Mouse (Mus musculus) intestine, embryonic 14.5 days (tissue): ENCODE data around the gene Gm21954. TPM values are rescaled to one million over a fixed set of nuclear protein-coding genes. Genes with fewer than 3 reads are reported as not detected.

Experiments used
- ATAC-seq: fragments of 200-750 bp; cut with Nextera tagmentation; replicated peaks from 2 replicates; pipeline ENCODE4 v1.8.0; 2017; ENCODE audit warnings: low read depth, moderate number of reproducible peaks, moderate TSS enrichment, moderate library complexity; ENCODE audit not compliant: low FRiP score, low TSS enrichment
- DNase-seq: peaks from one replicate; pipeline ENCODE4 v3.0.0-alpha.2; 2018; ENCODE audit warnings: low spot score
- H3K27ac ChIP-seq: fragments of 300-500 bp; sonication (generic); 2 replicates; pipeline ENCODE4 v1.5.1; 2014; ENCODE audit warnings: low read depth, mild to moderate bottlenecking, control low read depth
- H3K27me3 ChIP-seq: fragments of 300-500 bp; sonication (generic); replicated peaks from 2 replicates; pipeline ENCODE4 v1.6.1; 2014; ENCODE audit warnings: low read length, control low read depth; ENCODE audit not compliant: control insufficient read depth, insufficient read depth
- H3K36me3 ChIP-seq: fragments of 300-500 bp; sonication (generic); 2 replicates; pipeline ENCODE4 v1.6.1; 2014; ENCODE audit warnings: low read length, control low read depth; ENCODE audit not compliant: control insufficient read depth, insufficient read depth
- H3K4me1 ChIP-seq: fragments of 300-500 bp; sonication (generic); replicated peaks from 2 replicates; pipeline ENCODE4 v1.6.1; 2014; ENCODE audit warnings: low read length, control low read depth, mixed read lengths; ENCODE audit not compliant: control insufficient read depth, insufficient read depth
- H3K4me2 ChIP-seq: fragments of 300-500 bp; sonication (generic); 2 replicates; pipeline ENCODE4 v1.6.1; 2014; ENCODE audit warnings: low read length
- H3K4me3 ChIP-seq: fragments of 300-500 bp; sonication (generic); 2 replicates; pipeline ENCODE4 v1.5.1; 2014; ENCODE audit warnings: low read depth, low read length, control low read depth, mixed read lengths
- H3K9ac ChIP-seq: fragments of 300-500 bp; sonication (generic); 2 replicates; pipeline ENCODE4 v1.6.1; 2014; ENCODE audit warnings: mild to moderate bottlenecking, low read length
- H3K9me3 ChIP-seq: fragments of 300-500 bp; sonication (generic); 2 replicates; pipeline ENCODE4 v1.6.1; 2016; ENCODE audit warnings: low read length, control low read depth; ENCODE audit not compliant: control insufficient read depth
- WGBS: fragments of 180-500 bp; shearing (Covaris S2); extraction: QIAGEN DNeasy Blood & Tissue Kit; methylation state at CpG from one replicate; pipeline ENCODE4 v1.1.7; 2014; 5-methylcytosine and 5-hydroxymethylcytosine counted together
- polyA plus RNA-seq: library from polyadenylated mRNA; unstranded; fragments of >200 nt; fragmentation: Nextera tagmentation; extraction: Ambion mirVana; gene quantifications from 2 replicates; pipeline ENCODE4 v1.2.1, GENCODE M21; 2014

Gene Gm21954
- polyA plus RNA-seq, 1 experiment from 2014 or later: not detected

- Histone ChIP-seq H3K27ac (no peak overlapping the region), H3K4me1 (0 out of 2 replicates have a peak, but pooled peaks cover 4% of the 10 kb centered on the region)
Measured at GRCm38 (mm10) chr3:55419334-55419733, 52.7 kb downstream of the Gm21954 start.

GRCm38 (mm10) chr3:55418845-55419244, 53.2 kb downstream of the Gm21954 start:
- Histone ChIP-seq H3K27me3 (no peaks in the 10 kb centered on the region), H3K4me1 (0 out of 2 replicates have a peak, but pooled peaks cover 4% of the 10 kb centered on the region), H3K4me3 (no peak overlapping the region), H3K9ac (no peak overlapping the region), H3K36me3 (no peaks in the 10 kb centered on the region), H3K4me2 (no peak overlapping the region), H3K9me3 (no peaks in the 10 kb centered on the region), H3K27ac (no peak overlapping the region)
- ATAC-seq (no peak), DNase-seq (no peak)
- 72% methylated on average over 6 of the region's 6 CpGs for WGBS

More at GRCm38 (mm10) chr3:55419334-55419733, 52.7 kb downstream of the Gm21954 start:
- Histone ChIP-seq H3K9me3 (no peaks in the 10 kb centered on the region), H3K9ac (no peak overlapping the region), H3K36me3 (no peaks in the 10 kb centered on the region), H3K27me3 (no peaks in the 10 kb centered on the region), H3K4me3 (no peak overlapping the region), H3K4me2 (no peak overlapping the region)
- 32% methylated on average over 3 of the region's 3 CpGs for WGBS
- DNase-seq (no peak), ATAC-seq (no peak)

GRCm38 (mm10) chr3:55415527-55415950, 56.5 kb downstream of the Gm21954 start:
- no peaks in the 10 kb centered on the region for H3K9me3 ChIP-seq
- H3K27me3 ChIP-seq: no peaks in the 10 kb centered on the region
- WGBS: 26% methylated on average over 14 of the region's 14 CpGs
- peak; percentile 57 for DNase-seq
- no peaks in the 10 kb centered on the region for H3K36me3 ChIP-seq
- peak overlapping the region; percentile 9; the same call in 1 of the 2 replicates for H3K4me2 ChIP-seq
- no peak overlapping the region for H3K9ac ChIP-seq
- no peak overlapping the region for H3K27ac ChIP-seq
- no peak for ATAC-seq
- H3K4me1 ChIP-seq: 0 out of 2 replicates have a peak, but pooled peaks cover 4% of the 10 kb centered on the region
- no peak overlapping the region for H3K4me3 ChIP-seq

Other genes with a start within 250 kb of the Gm21954 start
- gene Dclk1, start 229.8 kb downstream of the Gm21954 start, polyA plus RNA-seq: 14.2 and 15.5 TPM in 2 replicates